Mouse (Mus musculus): ENCODE data around the gene Adrm1. TPM values are rescaled to one million over a fixed set of nuclear protein-coding genes. Genes with fewer than 3 reads are reported as not detected.

The Adrm1 gene
- 50.0 and 54.3 TPM in 2 replicates for polyA plus RNA-seq (2011; ENCODE audit: insufficient read depth, insufficient read length, low read depth, missing spikeins)

GRCm38 (mm10) chr2:180170806-180171521 is at the start of gene Adrm1:
Adrm1 (plus strand) TSS chr2:180171485.
- Histone ChIP-seq H3K27ac (ENCODE audit: insufficient read depth, low read length) (no peak within 1 kb of the TSS), H3K4me1 (ENCODE audit: control insufficient read depth, insufficient read depth, low read length) (no peaks in the 10 kb centered on the region), H3K36me3 (ENCODE audit: control insufficient read depth, insufficient read depth, low read length, poor library complexity, severe bottlenecking) (peaks cover 6% of the 10 kb centered on the region), H3K9me3 (replicated peaks; ENCODE audit: control insufficient read depth, insufficient read depth, low read length, poor library complexity, severe bottlenecking) (no peaks in the 10 kb centered on the region), H3K27me3 (ENCODE audit: control insufficient read depth, insufficient read depth, low read length, poor library complexity, severe bottlenecking) (no peaks in the 10 kb centered on the region), H3K9ac (ENCODE audit: low read depth, poor library complexity, severe bottlenecking) (peak within 1 kb of the TSS; percentile 97), H3K4me3 (ENCODE audit: low read depth, low read length) (peak within 1 kb of the TSS; percentile 92)
- TF ChIP-seq POLR2A (IDR thresholded peaks at IDR 0.05; ENCODE audit: insufficient read depth, low read length): no peak
- TF ChIP-seq EP300 (IDR thresholded peaks at IDR 0.05; ENCODE audit: insufficient read depth, low read depth, low read length): 0 out of 2 replicates have a peak, but pooled peaks have one; percentile 49
- peak; percentile 84 for TF ChIP-seq CTCF (IDR thresholded peaks at IDR 0.05; ENCODE audit: low read depth, low read length)

- H3K4me3 ChIP-seq (ENCODE audit: low read depth, low read length): no peak overlapping the region
- no peaks in the 10 kb centered on the region for H3K4me1 ChIP-seq (ENCODE audit: control insufficient read depth, insufficient read depth, low read length)
- no peak overlapping the region for H3K27ac ChIP-seq (ENCODE audit: insufficient read depth, low read length)
- no peaks in the 10 kb centered on the region for H3K36me3 ChIP-seq (ENCODE audit: control insufficient read depth, insufficient read depth, low read length, poor library complexity, severe bottlenecking)
- H3K9me3 ChIP-seq (replicated peaks; ENCODE audit: control insufficient read depth, insufficient read depth, low read length, poor library complexity, severe bottlenecking): no peaks in the 10 kb centered on the region
- H3K27me3 ChIP-seq (ENCODE audit: control insufficient read depth, insufficient read depth, low read length, poor library complexity, severe bottlenecking): no peaks in the 10 kb centered on the region
- TF ChIP-seq EP300 (IDR thresholded peaks at IDR 0.05; ENCODE audit: insufficient read depth, low read depth, low read length): no peak
- no peak for TF ChIP-seq POLR2A (IDR thresholded peaks at IDR 0.05; ENCODE audit: insufficient read depth, low read length)
- no peak for TF ChIP-seq CTCF (IDR thresholded peaks at IDR 0.05; ENCODE audit: low read depth, low read length)
- no peak overlapping the region for H3K9ac ChIP-seq (ENCODE audit: low read depth, poor library complexity, severe bottlenecking)
Observed at GRCm38 (mm10) chr2:180124192-180124591, 47.1 kb upstream of the Adrm1 start.

- Histone ChIP-seq H3K9me3 (replicated peaks; ENCODE audit: control insufficient read depth, insufficient read depth, low read length, poor library complexity, severe bottlenecking) (no peaks in the 10 kb centered on the region), H3K4me3 (ENCODE audit: low read depth, low read length) (no peak overlapping the region), H3K36me3 (ENCODE audit: control insufficient read depth, insufficient read depth, low read length, poor library complexity, severe bottlenecking) (no peaks in the 10 kb centered on the region), H3K27me3 (ENCODE audit: control insufficient read depth, insufficient read depth, low read length, poor library complexity, severe bottlenecking) (no peaks in the 10 kb centered on the region), H3K9ac (ENCODE audit: low read depth, poor library complexity, severe bottlenecking) (no peak overlapping the region), H3K4me1 (ENCODE audit: control insufficient read depth, insufficient read depth, low read length) (no peaks in the 10 kb centered on the region), H3K27ac (ENCODE audit: insufficient read depth, low read length) (no peak overlapping the region)
- TF ChIP-seq EP300 (IDR thresholded peaks at IDR 0.05; ENCODE audit: insufficient read depth, low read depth, low read length): no peak
- no peak for TF ChIP-seq CTCF (IDR thresholded peaks at IDR 0.05; ENCODE audit: low read depth, low read length)
- no peak for TF ChIP-seq POLR2A (IDR thresholded peaks at IDR 0.05; ENCODE audit: insufficient read depth, low read length)
Observed at GRCm38 (mm10) chr2:180126195-180126594, 45.1 kb upstream of the Adrm1 start.

GRCm38 (mm10) chr2:180127675-180128074 is 43.6 kb upstream of the Adrm1 start:
- no peaks in the 10 kb centered on the region for H3K36me3 ChIP-seq (ENCODE audit: control insufficient read depth, insufficient read depth, low read length, poor library complexity, severe bottlenecking)

GRCm38 (mm10) chr2:180133231-180133630 is 38.1 kb upstream of the Adrm1 start:
- H3K9ac ChIP-seq (ENCODE audit: low read depth, poor library complexity, severe bottlenecking): no peak overlapping the region
- H3K27me3 ChIP-seq (ENCODE audit: control insufficient read depth, insufficient read depth, low read length, poor library complexity, severe bottlenecking): no peaks in the 10 kb centered on the region
- H3K4me3 ChIP-seq (ENCODE audit: low read depth, low read length): no peak overlapping the region
- no peaks in the 10 kb centered on the region for H3K4me1 ChIP-seq (ENCODE audit: control insufficient read depth, insufficient read depth, low read length)
- TF ChIP-seq CTCF (IDR thresholded peaks at IDR 0.05; ENCODE audit: low read depth, low read length) (no peak), POLR2A (IDR thresholded peaks at IDR 0.05; ENCODE audit: insufficient read depth, low read length) (no peak), EP300 (IDR thresholded peaks at IDR 0.05; ENCODE audit: insufficient read depth, low read depth, low read length) (no peak)
- no peaks in the 10 kb centered on the region for H3K9me3 ChIP-seq (replicated peaks; ENCODE audit: control insufficient read depth, insufficient read depth, low read length, poor library complexity, severe bottlenecking)
- no peak overlapping the region for H3K27ac ChIP-seq (ENCODE audit: insufficient read depth, low read length)
- no peaks in the 10 kb centered on the region for H3K36me3 ChIP-seq (ENCODE audit: control insufficient read depth, insufficient read depth, low read length, poor library complexity, severe bottlenecking)

More at GRCm38 (mm10) chr2:180127675-180128074, 43.6 kb upstream of the Adrm1 start:
- Histone ChIP-seq H3K9me3 (replicated peaks; ENCODE audit: control insufficient read depth, insufficient read depth, low read length, poor library complexity, severe bottlenecking) (no peaks in the 10 kb centered on the region), H3K27ac (ENCODE audit: insufficient read depth, low read length) (no peak overlapping the region), H3K9ac (ENCODE audit: low read depth, poor library complexity, severe bottlenecking) (no peak overlapping the region), H3K27me3 (ENCODE audit: control insufficient read depth, insufficient read depth, low read length, poor library complexity, severe bottlenecking) (no peaks in the 10 kb centered on the region), H3K4me3 (ENCODE audit: low read depth, low read length) (no peak overlapping the region), H3K4me1 (ENCODE audit: control insufficient read depth, insufficient read depth, low read length) (no peaks in the 10 kb centered on the region)
- no peak for TF ChIP-seq POLR2A (IDR thresholded peaks at IDR 0.05; ENCODE audit: insufficient read depth, low read length)
- no peak for TF ChIP-seq CTCF (IDR thresholded peaks at IDR 0.05; ENCODE audit: low read depth, low read length)
- no peak for TF ChIP-seq EP300 (IDR thresholded peaks at IDR 0.05; ENCODE audit: insufficient read depth, low read depth, low read length)

- Histone ChIP-seq H3K27ac (ENCODE audit: insufficient read depth, low read length) (no peak overlapping the region), H3K4me1 (ENCODE audit: control insufficient read depth, insufficient read depth, low read length) (no peaks in the 10 kb centered on the region), H3K27me3 (ENCODE audit: control insufficient read depth, insufficient read depth, low read length, poor library complexity, severe bottlenecking) (no peaks in the 10 kb centered on the region), H3K9me3 (replicated peaks; ENCODE audit: control insufficient read depth, insufficient read depth, low read length, poor library complexity, severe bottlenecking) (no peaks in the 10 kb centered on the region), H3K4me3 (ENCODE audit: low read depth, low read length) (no peak overlapping the region), H3K36me3 (ENCODE audit: control insufficient read depth, insufficient read depth, low read length, poor library complexity, severe bottlenecking) (no peaks in the 10 kb centered on the region), H3K9ac (ENCODE audit: low read depth, poor library complexity, severe bottlenecking) (no peak overlapping the region)
- TF ChIP-seq POLR2A (IDR thresholded peaks at IDR 0.05; ENCODE audit: insufficient read depth, low read length): no peak
- no peak for TF ChIP-seq EP300 (IDR thresholded peaks at IDR 0.05; ENCODE audit: insufficient read depth, low read depth, low read length)
- TF ChIP-seq CTCF (IDR thresholded peaks at IDR 0.05; ENCODE audit: low read depth, low read length): no peak
Observed at GRCm38 (mm10) chr2:180133911-180134310, 37.4 kb upstream of the Adrm1 start.

All from ES-Bruce4 (cell line).